Mouse (Mus musculus) CD8-positive naive resting alpha-beta T cell, adult 57 days (primary cell): Measurements from ENCODE around the gene Tmem200b. TPM values are rescaled to one million over a fixed set of nuclear protein-coding genes. Genes with fewer than 3 reads are reported as not detected.

Experiments used
- total RNA-seq: library from RNA; stranded (reverse); gene quantifications from one replicate; pipeline ENCODE4 v1.2.4, GENCODE M21; 2023

Tmem200b gene
- total RNA-seq: not detected

GRCm38 (mm10) chr4:131921461-131922346 lies at the start of gene Tmem200b:
Gene Tmem200b (plus strand): TSS chr4:131921771.

GRCm38 (mm10) chr4:131873293-131874168 lies 48.0 kb upstream of the Tmem200b start, which contains the start of gene Srsf4:
Gene Srsf4 (plus strand): TSS chr4:131873617.

Other genes starting within 250 kb of the Tmem200b start
- not detected for gene Ptpru, start 83.5 kb upstream of the Tmem200b start, total RNA-seq
- gene Mecr, start 78.3 kb upstream of the Tmem200b start, total RNA-seq: 28.8 TPM
- gene Srsf4, start 48.2 kb upstream of the Tmem200b start, total RNA-seq: 95.1 TPM
- gene Gm10300, start 152.9 kb downstream of the Tmem200b start, total RNA-seq: 0.64 TPM
- 128 TPM for gene Epb41, start 153.6 kb downstream of the Tmem200b start, total RNA-seq
- gene Oprd1, start 222.7 kb downstream of the Tmem200b start, total RNA-seq: not detected